Mouse (Mus musculus): ENCODE results near the gene Lrrc63. TPM values are rescaled to one million over a fixed set of nuclear protein-coding genes. Genes with fewer than 3 reads are reported as not detected.

The Lrrc63 gene
- total RNA-seq, 4 experiments from 2014 or later: 0.22 TPM; not detected in 3

Other genes with a start within 250 kb of the Lrrc63 start
- 10 to 100 TPM; 11.0 to 35.2 (median 19.0) TPM for gene Lrch1, start 183.0 kb downstream of the Lrrc63 start, total RNA-seq (2022)
- gene Rubcnl, start 114.9 kb downstream of the Lrrc63 start, total RNA-seq (2022): 10 to 100 TPM in 1 of 4 experiments, 1 to 10 TPM in 2, under 1 TPM in 1; 0.41 to 10.9 (median 4.6) TPM
- gene Lcp1, start 220 bp upstream of the Lrrc63 start, total RNA-seq (2022): 10 to 100 TPM; 17.9 to 35.1 (median 25.2) TPM
- not detected for gene Cpb2, start 111.4 kb upstream of the Lrrc63 start, total RNA-seq (2022)
- gene Zc3h13, start 153.5 kb upstream of the Lrrc63 start, total RNA-seq (2022): 10 to 100 TPM; 26.6 to 43.2 (median 34.4) TPM

Data from adrenal gland, adult 8-10 months (tissue).